Mouse (Mus musculus) spleen, adult 2 months (tissue): ENCODE measurements around the gene Rbm47.

Experiments
- CTCF ChIP-seq: fragments of 200-500 bp; IDR thresholded peaks from 2 replicates; pipeline ENCODE4 v1.5.1; 2011; ENCODE audit warnings: mild to moderate bottlenecking, inconsistent platforms; ENCODE audit not compliant: insufficient read depth, insufficient read length, insufficient replicate concordance; ENCODE audit errors: extremely low read depth
- POLR2A ChIP-seq: fragments of 200-500 bp; IDR thresholded peaks from 2 replicates; pipeline ENCODE4 v1.6.1; 2011; ENCODE audit warnings: low read depth, low read length, inconsistent platforms

DNA sequence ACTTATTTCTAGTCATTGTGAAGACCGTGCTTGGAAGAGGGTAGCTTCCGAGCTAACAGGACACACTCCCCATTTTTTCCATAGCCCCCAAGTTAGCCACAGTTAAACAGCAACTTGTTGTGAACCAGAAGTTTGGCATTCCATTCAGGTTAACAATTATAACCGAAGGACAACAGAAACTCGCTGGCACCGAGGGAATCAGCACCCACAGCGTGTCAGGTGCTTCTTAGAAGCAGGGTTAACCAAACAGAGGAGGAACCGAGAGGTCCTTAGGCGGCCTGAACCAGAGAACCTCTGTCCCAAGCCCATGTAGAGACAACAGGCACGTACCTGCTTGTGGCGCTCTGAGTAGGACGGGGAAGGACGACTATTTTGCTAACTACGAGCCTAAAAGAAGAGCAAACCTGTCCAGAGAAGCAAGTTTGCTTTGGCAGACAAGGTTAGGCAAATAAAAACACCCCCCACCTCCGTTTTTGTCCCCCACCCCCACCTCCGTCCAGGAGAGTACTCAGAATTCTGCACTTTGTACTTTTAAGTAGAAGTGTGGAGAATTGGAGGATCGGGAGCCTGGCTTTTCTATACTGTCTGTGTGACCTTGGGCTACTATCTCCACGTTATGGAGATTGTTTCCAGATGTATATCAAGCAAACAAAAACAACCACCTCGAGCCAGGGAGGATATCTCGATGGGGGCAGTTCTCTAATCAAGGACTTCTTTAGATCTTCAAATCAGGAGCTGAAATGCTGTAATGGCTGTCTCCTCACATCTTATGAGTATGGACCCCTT, 91.3 kb downstream of the Rbm47 start:
- no peak for TF ChIP-seq POLR2A
- no peak for TF ChIP-seq CTCF
